Mouse (Mus musculus): ENCODE data around the gene Rab3il1. TPM values are rescaled to one million over a fixed set of nuclear protein-coding genes. Genes with fewer than 3 reads are reported as not detected.

The Rab3il1 gene
- polyA plus RNA-seq, 1 experiment from 2014 or later: 22.5 TPM

DNA sequence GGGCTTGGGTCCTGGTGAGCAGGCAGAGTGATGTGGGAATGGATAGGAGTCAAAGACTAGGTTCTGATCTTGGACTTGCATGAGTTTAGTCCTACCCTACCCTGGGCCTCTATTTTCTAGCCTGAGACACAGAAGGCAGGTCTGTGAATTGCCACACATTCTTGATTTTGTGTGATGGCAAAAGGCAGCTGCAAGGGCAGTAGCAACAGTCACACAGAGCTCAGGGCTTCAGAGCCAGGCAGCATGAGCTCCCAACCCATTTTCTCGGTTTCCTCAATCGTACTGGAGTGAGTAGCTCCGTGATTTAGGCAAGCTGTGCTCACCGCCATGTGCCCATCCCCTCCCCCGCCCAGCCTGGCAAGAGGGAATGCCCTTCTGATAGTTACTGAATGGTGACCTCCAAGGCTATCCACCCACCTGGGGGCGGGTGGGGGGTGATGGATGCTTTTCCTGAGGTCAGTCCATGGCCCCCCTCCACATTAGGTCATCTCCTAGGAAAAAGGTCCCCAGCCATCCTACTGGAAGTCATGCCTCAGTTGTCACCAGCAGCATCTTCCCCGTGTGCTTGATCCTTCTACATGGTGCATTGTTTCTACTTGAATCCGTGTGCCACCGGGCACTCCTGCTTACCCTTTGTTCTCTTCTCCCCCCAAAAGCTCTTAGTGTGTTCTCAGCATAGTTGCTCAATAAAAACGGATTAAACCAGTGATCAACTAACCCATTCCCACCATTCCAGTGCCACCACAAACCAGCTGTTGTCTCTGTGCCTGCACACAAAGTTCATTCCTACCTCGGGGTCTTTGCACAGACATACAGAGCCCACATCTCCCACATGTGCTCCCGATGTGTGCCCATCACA lies 4.0 kb upstream of the Rab3il1 start:
- Histone ChIP-seq H3K4me1 (peaks cover 10% of the 10 kb centered on the region), H3K27ac (replicated peaks) (no peak overlapping the region), H3K9ac (replicated peaks) (no peak overlapping the region), H3K27me3 (replicated peaks) (no peaks in the 10 kb centered on the region), H3K36me3 (no peaks in the 10 kb centered on the region), H3K4me3 (replicated peaks) (no peak overlapping the region), H3K9me3 (replicated peaks) (no peaks in the 10 kb centered on the region), H3K4me2 (no peak overlapping the region)
- ATAC-seq (ENCODE audit: low FRiP score): no peak
- 86% methylated on average over 12 of the region's 12 CpGs for WGBS

- Histone ChIP-seq H3K4me1 (peaks cover 6% of the 10 kb centered on the region), H3K9ac (replicated peaks) (no peak overlapping the region), H3K27ac (replicated peaks) (no peak overlapping the region), H3K36me3 (no peaks in the 10 kb centered on the region), H3K4me3 (replicated peaks) (no peak overlapping the region), H3K9me3 (replicated peaks) (no peaks in the 10 kb centered on the region), H3K27me3 (replicated peaks) (no peaks in the 10 kb centered on the region), H3K4me2 (no peak overlapping the region)
- no peak for ATAC-seq (ENCODE audit: low FRiP score)
- WGBS: 80% methylated on average over 2 of the region's 2 CpGs
These were observed 3.4 kb upstream of the Rab3il1 start for GRCm38 (mm10) chr19:9998063-9998416.

GRCm38 (mm10) chr19:9998736-9999486 lies 2.6 kb upstream of the Rab3il1 start:
- no peaks in the 10 kb centered on the region for H3K9me3 ChIP-seq (replicated peaks)
- no peak overlapping the region for H3K27ac ChIP-seq (replicated peaks)
- WGBS: 69% methylated on average over 13 of the region's 13 CpGs
- H3K9ac ChIP-seq (replicated peaks): no peak overlapping the region
- no peak for ATAC-seq (ENCODE audit: low FRiP score)
- H3K4me1 ChIP-seq: no peaks in the 10 kb centered on the region
- no peaks in the 10 kb centered on the region for H3K27me3 ChIP-seq (replicated peaks)
- no peak overlapping the region for H3K4me2 ChIP-seq
- no peaks in the 10 kb centered on the region for H3K36me3 ChIP-seq
- no peak overlapping the region for H3K4me3 ChIP-seq (replicated peaks)

- ATAC-seq (ENCODE audit: low FRiP score): no peak
- Histone ChIP-seq H3K4me1 (no peaks in the 10 kb centered on the region), H3K4me3 (replicated peaks) (no peak overlapping the region), H3K36me3 (no peaks in the 10 kb centered on the region), H3K9me3 (replicated peaks) (no peaks in the 10 kb centered on the region), H3K9ac (replicated peaks) (no peak overlapping the region), H3K4me2 (no peak overlapping the region), H3K27me3 (replicated peaks) (no peaks in the 10 kb centered on the region), H3K27ac (replicated peaks) (no peak overlapping the region)
- whole genome bisulfite sequencing: 21% methylated on average over 3 of the region's 3 CpGs
These were observed 1.1 kb upstream of the Rab3il1 start for GRCm38 (mm10) chr19:10000330-10000729.

DNA sequence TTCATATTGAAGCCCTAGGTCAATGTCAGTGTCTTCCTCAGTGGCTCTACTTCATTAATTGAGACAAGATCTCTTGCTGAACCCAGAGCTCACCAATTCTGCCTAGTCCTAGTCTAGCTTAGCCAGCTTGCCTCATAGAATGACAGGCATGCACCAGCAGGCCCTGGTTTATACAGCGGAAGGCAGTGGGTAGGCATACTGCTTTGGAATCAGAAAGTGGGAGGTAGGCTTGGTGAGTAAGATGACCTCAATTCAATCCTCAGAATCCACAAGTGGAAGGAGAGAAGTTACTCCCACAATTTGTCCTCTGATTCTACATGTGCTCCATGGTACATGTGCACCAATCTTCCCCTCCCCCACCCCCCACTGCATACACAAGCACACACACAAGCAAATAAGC lies 2.2 kb downstream of the Rab3il1 start:
- Histone ChIP-seq H3K9me3 (replicated peaks) (no peaks in the 10 kb centered on the region), H3K9ac (replicated peaks) (no peak overlapping the region), H3K4me3 (replicated peaks) (no peak overlapping the region), H3K36me3 (no peaks in the 10 kb centered on the region), H3K4me2 (no peak overlapping the region), H3K27ac (replicated peaks) (no peak overlapping the region), H3K4me1 (no peaks in the 10 kb centered on the region), H3K27me3 (replicated peaks) (no peaks in the 10 kb centered on the region)
- ATAC-seq (ENCODE audit: low FRiP score): no peak
- WGBS: 100% methylated on average over 1 of the region's 1 CpGs

GRCm38 (mm10) chr19:10011408-10011807 lies 9.9 kb downstream of the Rab3il1 start:
- Histone ChIP-seq H3K27me3 (replicated peaks) (no peaks in the 10 kb centered on the region), H3K9me3 (replicated peaks) (no peaks in the 10 kb centered on the region), H3K4me1 (no peaks in the 10 kb centered on the region), H3K36me3 (no peaks in the 10 kb centered on the region), H3K4me3 (replicated peaks) (no peak overlapping the region), H3K9ac (replicated peaks) (no peak overlapping the region), H3K27ac (replicated peaks) (no peak overlapping the region), H3K4me2 (no peak overlapping the region)
- 81% methylated on average over 1 of the region's 1 CpGs for WGBS
- ATAC-seq (ENCODE audit: low FRiP score): no peak

DNA sequence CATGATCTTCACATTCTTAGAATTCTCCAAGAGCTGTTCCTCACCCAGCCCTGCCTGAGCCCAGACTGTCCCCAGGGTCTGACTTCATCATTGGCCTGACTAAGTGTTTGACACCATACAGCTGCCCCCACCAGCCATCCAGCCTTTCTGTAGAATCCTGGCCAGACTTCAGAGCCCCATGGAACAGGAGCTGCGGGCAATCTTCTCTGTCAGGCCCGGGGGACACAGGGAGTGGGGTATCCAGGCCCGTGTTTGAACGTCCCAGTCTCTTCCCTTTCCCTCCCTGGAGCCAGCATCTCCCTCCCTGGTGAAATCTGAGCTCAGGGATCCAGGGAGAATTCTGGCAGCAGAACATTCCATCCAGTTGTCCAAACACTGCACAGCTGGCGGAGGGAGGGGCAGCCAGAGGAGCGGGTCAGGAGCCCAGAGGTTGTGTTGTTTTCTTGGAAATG lies 11.4 kb downstream of the Rab3il1 start:
- Histone ChIP-seq H3K4me3 (replicated peaks) (no peak overlapping the region), H3K9me3 (replicated peaks) (no peaks in the 10 kb centered on the region), H3K27ac (replicated peaks) (peak overlapping the region; percentile 54), H3K4me1 (peaks cover 6% of the 10 kb centered on the region; the same call in 1 of the 2 replicates), H3K36me3 (no peaks in the 10 kb centered on the region), H3K27me3 (replicated peaks) (no peaks in the 10 kb centered on the region), H3K4me2 (no peak overlapping the region), H3K9ac (replicated peaks) (no peak overlapping the region)
- ATAC-seq (ENCODE audit: low FRiP score): no peak
- 42% methylated on average over 6 of the region's 6 CpGs for WGBS

GRCm38 (mm10) chr19:10013348-10013747 lies 11.9 kb downstream of the Rab3il1 start:
- H3K36me3 ChIP-seq: no peaks in the 10 kb centered on the region
- peak overlapping the region; percentile 54; the same call in 1 of the 2 replicates for H3K27ac ChIP-seq (replicated peaks)
- H3K4me3 ChIP-seq (replicated peaks): no peak overlapping the region
- no peaks in the 10 kb centered on the region for H3K9me3 ChIP-seq (replicated peaks)
- no peak overlapping the region for H3K4me2 ChIP-seq
- no peaks in the 10 kb centered on the region for H3K27me3 ChIP-seq (replicated peaks)
- H3K9ac ChIP-seq (replicated peaks): no peak overlapping the region
- 71% methylated on average over 3 of the region's 3 CpGs for WGBS
- no peak for ATAC-seq (ENCODE audit: low FRiP score)
- H3K4me1 ChIP-seq: peaks cover 9% of the 10 kb centered on the region

DNA sequence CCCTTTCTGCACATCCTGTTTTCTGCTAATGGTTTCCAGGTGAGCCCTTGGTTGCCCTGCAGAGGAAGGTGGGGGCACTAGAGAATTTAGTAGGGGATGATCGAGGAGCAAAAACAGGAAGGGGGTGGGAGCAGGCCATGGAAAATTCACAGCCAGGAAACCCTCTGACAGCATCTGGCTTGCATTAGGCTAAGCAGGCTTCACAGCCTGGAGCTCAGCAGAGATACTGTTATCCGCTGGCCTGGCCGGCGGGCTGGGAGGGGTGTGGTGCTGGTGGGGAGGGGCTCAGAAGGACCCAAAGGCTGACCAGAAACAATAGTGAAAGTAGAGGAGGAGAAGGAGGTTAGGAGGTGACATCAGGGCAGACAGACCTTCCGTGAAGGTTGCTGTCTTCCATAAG lies 12.4 kb downstream of the Rab3il1 start:
- no peak overlapping the region for H3K4me3 ChIP-seq (replicated peaks)
- no peaks in the 10 kb centered on the region for H3K36me3 ChIP-seq
- no peak for ATAC-seq (ENCODE audit: low FRiP score)
- H3K27ac ChIP-seq (replicated peaks): no peak overlapping the region
- H3K4me2 ChIP-seq: no peak overlapping the region
- WGBS: 70% methylated on average over 5 of the region's 5 CpGs
- no peaks in the 10 kb centered on the region for H3K9me3 ChIP-seq (replicated peaks)
- no peaks in the 10 kb centered on the region for H3K27me3 ChIP-seq (replicated peaks)
- no peak overlapping the region for H3K9ac ChIP-seq (replicated peaks)
- H3K4me1 ChIP-seq: peaks cover 15% of the 10 kb centered on the region

- Histone ChIP-seq H3K36me3 (no peaks in the 10 kb centered on the region), H3K4me2 (no peak overlapping the region)
These were observed 13.4 kb downstream of the Rab3il1 start for GRCm38 (mm10) chr19:10014824-10015223.

GRCm38 (mm10) chr19:10015442-10015841 lies 14.0 kb downstream of the Rab3il1 start:
- Histone ChIP-seq H3K4me2 (no peak overlapping the region), H3K4me1 (peaks cover 26% of the 10 kb centered on the region), H3K9me3 (replicated peaks) (no peaks in the 10 kb centered on the region), H3K4me3 (replicated peaks) (no peak overlapping the region), H3K27ac (replicated peaks) (no peak overlapping the region), H3K27me3 (replicated peaks) (no peaks in the 10 kb centered on the region), H3K36me3 (no peaks in the 10 kb centered on the region), H3K9ac (replicated peaks) (no peak overlapping the region)
- WGBS: 80% methylated on average over 4 of the region's 4 CpGs
- no peak for ATAC-seq (ENCODE audit: low FRiP score)

More at GRCm38 (mm10) chr19:10014824-10015223, 13.4 kb downstream of the Rab3il1 start:
- WGBS: 82% methylated on average over 13 of the region's 13 CpGs
- H3K4me3 ChIP-seq (replicated peaks): no peak overlapping the region
- H3K27ac ChIP-seq (replicated peaks): no peak overlapping the region
- H3K9me3 ChIP-seq (replicated peaks): no peaks in the 10 kb centered on the region
- no peak for ATAC-seq (ENCODE audit: low FRiP score)
- peaks cover 24% of the 10 kb centered on the region for H3K4me1 ChIP-seq
- H3K27me3 ChIP-seq (replicated peaks): no peaks in the 10 kb centered on the region
- H3K9ac ChIP-seq (replicated peaks): no peak overlapping the region

DNA sequence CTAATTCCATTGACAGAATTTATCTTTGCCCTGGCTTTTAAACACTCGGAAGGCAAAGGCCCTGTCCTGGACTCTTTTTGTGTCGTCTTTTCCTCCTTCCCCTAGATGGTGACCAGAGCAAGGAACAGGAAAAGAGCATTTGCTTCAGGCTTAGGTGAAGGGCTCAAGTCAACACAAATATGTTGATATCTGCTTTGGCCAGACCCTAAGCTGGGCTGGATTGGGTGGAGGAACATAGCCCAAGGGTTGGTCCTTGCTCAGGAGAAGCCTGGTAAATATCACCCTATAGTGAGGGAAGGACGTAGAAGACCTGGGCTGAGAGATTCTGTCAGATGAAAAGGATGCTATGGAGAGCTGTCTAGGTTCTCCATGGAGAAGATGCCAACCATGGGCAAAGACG lies 14.7 kb downstream of the Rab3il1 start:
- no peak overlapping the region for H3K4me2 ChIP-seq
- no peaks in the 10 kb centered on the region for H3K9me3 ChIP-seq (replicated peaks)
- no peak for ATAC-seq (ENCODE audit: low FRiP score)
- no peaks in the 10 kb centered on the region for H3K36me3 ChIP-seq
- H3K9ac ChIP-seq (replicated peaks): no peak overlapping the region
- H3K4me1 ChIP-seq: peaks cover 26% of the 10 kb centered on the region
- H3K27ac ChIP-seq (replicated peaks): no peak overlapping the region
- 83% methylated on average over 4 of the region's 4 CpGs for WGBS
- H3K4me3 ChIP-seq (replicated peaks): no peak overlapping the region
- H3K27me3 ChIP-seq (replicated peaks): no peaks in the 10 kb centered on the region
